Mouse (Mus musculus) ovary, adult 18-20 months (tissue): ENCODE data around the gene Spdya.
"Not testable (repeated sequence)": the region's sequence is repeated elsewhere in the genome, so short reads cannot be mapped to it uniquely, and the experiment has no call there.

ENCODE experiments used
- DNase-seq: peaks from one replicate; pipeline ENCODE4 v3.0.0; 2022; ENCODE audit warnings: low spot score, mixed read lengths

The Spdya gene

GRCm38 (mm10) chr17:71633350-71633749 lies 81.5 kb downstream of the Spdya start:
- no peak for DNase-seq

GRCm38 (mm10) chr17:71636786-71637185 lies 84.9 kb downstream of the Spdya start:
- no peak for DNase-seq

GRCm38 (mm10) chr17:71637750-71638265 lies 85.9 kb downstream of the Spdya start:
- DNase-seq: no peak

- not testable (repeated sequence) for DNase-seq
These were observed 87.2 kb downstream of the Spdya start for GRCm38 (mm10) chr17:71639056-71639455.
